Mouse (Mus musculus): Measurements from ENCODE around the gene Ccdc80.

Ccdc80 gene

DNA sequence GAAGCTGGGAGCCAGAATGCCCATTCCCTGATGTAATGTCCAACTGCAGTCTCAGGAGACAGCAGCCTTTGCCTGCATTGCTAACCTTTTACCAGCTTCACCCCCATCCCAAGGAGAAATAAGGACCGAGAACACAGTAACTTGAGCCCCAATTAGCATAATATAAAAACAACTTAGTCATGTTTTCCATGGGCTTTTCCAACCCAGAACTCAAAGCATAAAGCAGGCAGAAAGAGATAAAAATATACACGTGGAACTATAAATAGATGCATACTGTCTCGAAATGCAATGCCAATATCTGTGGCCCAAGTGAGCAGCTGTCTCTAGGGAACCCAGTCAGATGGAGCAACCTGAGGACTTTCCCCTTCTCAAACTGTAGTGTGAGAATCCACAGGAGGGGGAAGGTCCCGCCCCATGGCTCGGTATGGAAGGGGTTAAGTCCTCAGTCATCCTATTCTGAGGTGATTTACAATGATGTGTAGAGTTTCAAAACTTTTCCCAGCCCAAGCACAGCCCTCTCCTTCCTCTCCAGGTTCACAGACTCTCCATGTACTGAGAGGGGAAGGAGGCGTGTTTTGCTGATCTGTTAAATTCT, at the start of gene Ccdc80:
TSS of gene Ccdc80 (plus strand) at position 266 of the 595 bp plus-strand sequence.
- DNase-seq: peak in 1 of 2 experiments; percentile 27

- no peak for DNase-seq
Observed at GRCm38 (mm10) chr16:45044844-45045243, 48.4 kb upstream of the Ccdc80 start.

DNA sequence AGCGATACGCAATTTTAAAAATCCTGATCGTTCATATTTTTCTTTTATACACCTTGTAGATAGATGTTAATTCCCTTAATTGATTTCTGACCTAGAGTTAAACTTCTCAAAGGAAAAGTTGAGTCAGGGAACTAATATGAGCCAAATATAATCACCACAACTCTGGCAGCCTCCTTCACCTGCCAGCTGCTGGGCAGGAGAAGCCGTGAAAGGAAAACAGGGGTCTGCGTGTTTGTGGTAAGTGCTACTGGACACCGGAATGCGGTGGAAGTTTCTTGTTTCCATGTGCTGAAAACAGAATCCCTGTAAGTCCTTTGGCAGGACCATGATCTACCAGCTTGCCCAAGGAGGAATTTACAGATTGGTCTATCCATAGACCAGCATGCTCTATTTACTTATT, 36.0 kb upstream of the Ccdc80 start:
- no peak for DNase-seq

- no peak for DNase-seq
Observed at GRCm38 (mm10) chr16:45057922-45058321, 35.3 kb upstream of the Ccdc80 start.

GRCm38 (mm10) chr16:45061140-45061539, 32.1 kb upstream of the Ccdc80 start:
- DNase-seq: no peak

DNA sequence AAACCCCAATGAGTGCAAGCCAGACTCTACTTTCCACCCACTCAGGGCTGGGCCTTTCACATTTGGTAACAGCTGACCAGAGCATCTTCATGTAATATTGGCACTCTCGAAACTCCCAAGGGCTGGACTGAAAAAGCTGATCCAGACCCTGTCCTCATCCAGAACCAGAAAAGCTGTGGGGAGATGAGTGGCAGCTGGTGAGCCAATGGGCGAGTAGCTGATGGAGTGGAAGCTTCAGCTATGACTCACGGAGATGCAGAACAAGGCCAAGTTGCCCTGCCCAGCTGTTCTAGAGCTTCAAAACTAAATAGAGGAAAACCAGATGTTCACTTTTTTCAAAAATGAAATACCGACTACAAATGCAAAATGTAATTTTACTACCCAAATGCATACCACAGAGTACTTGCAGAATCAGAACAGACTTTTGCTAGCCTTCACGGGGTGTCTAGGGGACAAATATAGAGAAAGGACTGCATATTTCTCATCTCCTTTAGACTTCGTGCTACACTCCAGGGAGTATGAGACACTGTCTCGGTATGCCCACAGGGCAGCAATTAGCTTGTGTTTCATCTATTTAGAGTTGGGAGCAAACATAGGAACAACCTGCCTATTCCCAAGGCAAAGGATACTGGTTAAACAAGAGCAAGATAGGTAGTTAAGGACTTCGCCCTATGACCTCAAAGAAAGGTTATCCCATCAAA, 22.7 kb upstream of the Ccdc80 start:
- DNase-seq: peak; percentile 80 to 81

DNA sequence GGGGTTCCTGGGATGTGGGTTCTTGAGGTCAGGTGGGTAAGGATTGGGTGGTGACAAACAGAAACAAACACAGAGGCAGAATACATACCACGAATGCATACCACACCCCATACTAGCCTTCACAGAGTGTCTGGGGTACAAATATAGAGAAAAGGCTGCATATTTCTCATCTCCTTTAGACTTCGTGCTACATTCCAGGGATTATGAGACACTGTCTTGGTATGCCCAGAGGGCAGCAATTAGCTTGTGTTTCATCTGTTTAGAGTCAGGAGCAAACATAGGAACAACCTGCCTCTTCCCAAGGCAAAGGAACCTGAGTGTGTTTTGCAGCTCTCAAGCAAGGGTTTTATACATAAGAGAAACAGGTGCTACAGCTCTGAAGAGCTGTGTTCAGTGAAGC, 21.8 kb upstream of the Ccdc80 start:
- no peak for DNase-seq

DNA sequence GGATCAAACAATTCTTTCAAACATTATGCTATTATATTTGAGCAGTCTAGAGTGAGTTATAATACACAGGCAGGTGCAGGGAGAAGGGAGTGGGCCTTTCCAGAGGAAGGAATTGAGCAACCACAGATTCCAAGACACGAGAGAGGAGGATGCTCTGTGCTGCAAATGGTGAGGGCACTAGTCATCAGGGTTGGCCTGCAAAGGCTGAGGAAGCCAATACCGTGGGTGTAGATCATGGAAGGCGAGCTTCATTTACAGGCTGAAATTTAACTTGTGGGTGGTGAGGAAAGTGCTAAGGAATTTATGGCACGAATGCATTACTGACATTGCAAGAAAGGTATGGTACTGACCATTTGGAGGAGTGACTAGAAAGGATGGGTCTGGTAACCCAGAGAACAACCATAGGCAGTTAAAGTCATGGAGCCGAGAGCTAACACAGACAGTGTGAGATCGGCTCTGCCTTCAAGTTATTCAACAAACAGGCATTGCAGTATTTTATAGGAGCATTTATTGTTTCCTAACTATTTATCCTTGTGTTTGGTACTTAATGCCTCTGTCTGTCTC, 15.6 kb upstream of the Ccdc80 start:
- no peak for DNase-seq

GRCm38 (mm10) chr16:45079322-45079721, 13.9 kb upstream of the Ccdc80 start:
- DNase-seq: no peak

- DNase-seq: no peak
Observed at GRCm38 (mm10) chr16:45088842-45089241, 4.4 kb upstream of the Ccdc80 start.

GRCm38 (mm10) chr16:45090005-45090404, 3.2 kb upstream of the Ccdc80 start:
- peak; percentile 69 to 73 for DNase-seq

- no peak for DNase-seq
Observed at GRCm38 (mm10) chr16:45094136-45094756, 1.0 kb downstream of the Ccdc80 start.

DNA sequence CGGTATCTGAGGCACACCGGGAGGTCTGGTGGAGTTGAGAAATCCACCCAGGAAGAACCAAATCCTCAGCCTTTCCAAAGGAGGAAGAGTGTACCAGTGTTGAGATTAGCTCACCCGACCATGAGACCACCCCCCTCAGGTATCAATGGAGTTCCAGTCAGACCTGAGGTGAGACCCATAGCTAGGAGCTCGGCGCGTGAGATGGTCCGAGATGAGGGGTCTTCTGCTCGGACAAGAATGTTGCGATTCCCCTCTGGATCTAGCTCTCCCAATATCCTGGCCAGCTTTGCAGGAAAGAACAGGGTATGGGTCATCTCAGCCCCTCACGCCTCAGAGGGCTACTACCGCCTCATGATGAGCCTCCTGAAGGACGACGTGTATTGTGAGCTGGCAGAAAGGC, 1.8 kb downstream of the Ccdc80 start:
- no peak for DNase-seq

- peak; percentile 41 to 48 for DNase-seq
Observed at GRCm38 (mm10) chr16:45095561-45096482, 2.6 kb downstream of the Ccdc80 start.

- DNase-seq: no peak
Observed at GRCm38 (mm10) chr16:45097467-45097866, 4.3 kb downstream of the Ccdc80 start.

DNA sequence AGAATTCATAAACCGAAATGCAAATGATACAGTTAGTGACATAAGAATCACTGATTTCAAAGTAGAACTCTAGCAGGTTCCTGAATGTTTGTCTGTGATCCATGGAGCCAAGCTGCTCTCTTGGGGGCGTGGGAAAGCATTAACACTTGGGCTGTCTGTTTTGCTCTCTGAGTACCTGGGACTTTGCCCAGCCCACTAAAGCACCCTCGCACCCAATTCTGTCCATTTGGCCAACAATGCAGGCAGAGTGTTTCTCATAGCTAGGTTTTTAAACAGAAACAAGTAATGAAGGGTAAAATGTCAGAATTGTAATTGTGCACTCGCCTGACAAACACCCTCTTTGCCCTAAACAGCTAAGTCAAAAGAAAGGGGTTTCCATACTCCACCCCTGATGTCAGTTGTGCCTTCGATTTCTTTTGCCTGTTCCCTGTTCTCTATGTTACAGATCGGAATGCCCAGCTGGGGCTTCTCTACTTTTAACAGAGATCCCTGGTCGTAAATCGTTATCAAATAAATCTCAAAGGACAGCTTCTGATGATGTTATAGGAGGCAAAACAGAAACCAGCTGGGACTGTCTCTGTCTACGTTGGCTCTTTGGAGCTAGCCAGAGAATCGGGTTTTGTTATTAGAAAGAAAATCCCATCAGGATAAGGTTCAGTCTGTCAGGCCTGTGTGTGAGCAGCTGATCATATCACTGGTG, 5.1 kb downstream of the Ccdc80 start:
- no peak for DNase-seq

DNA sequence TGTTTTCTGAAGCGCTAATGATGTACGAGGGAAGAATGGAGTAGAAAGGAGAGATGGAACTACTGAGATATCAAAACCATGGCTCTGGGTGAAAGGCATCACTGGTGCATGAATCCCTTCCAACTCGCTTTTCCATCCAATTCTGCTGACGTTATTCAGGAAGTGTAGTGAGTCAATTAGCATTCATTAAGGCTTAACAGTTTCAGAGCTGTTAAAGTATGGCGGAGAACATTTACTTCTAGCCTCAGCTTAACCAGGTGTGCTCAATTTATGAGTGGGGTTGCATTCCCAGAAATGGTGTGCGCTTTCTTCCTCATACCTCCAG, 5.6 kb downstream of the Ccdc80 start:
- no peak for DNase-seq

DNA sequence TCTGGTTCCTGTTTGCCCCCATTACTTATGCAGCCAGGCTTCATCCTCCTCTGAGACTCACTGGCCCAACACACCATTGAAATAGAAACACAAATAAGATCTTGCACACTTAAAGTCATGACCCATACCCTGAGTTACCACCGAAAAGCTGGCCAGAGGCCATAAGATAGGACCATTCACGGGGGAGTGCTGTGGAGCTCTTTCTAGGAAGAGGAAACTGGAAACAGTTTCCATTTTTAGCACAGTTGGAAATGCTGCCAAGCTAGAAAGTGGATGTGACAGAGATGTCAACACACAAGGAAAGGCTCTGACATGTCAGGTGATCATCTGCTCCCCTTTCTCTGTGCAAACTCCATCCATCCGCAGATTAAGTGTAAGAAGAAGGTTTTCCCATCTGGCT, 7.7 kb downstream of the Ccdc80 start:
- DNase-seq: no peak

DNA sequence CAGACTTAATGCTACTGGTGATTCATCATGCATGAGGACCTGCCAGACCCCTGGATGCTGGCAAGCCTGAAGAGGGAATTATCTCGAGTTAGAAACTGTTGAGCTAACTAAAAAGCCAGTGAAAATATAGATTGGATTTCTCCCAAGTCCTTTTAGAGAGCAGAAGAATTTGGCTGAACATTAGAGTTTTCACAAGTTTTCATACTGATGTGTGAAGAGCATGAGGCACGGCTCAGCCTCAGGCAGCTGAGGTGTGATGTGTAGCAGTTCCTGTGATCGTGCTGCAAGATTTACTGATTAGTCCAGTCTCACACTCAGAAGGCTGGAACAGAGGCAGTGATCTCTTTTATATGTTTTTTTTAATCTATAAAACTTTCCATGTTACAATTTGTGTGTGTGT, 11.8 kb downstream of the Ccdc80 start:
- DNase-seq: no peak

- no peak for DNase-seq
Observed at GRCm38 (mm10) chr16:45108203-45108878, 15.1 kb downstream of the Ccdc80 start.

- DNase-seq: peak; percentile 65 to 68
Observed at GRCm38 (mm10) chr16:45110498-45110897, 17.3 kb downstream of the Ccdc80 start.

DNA sequence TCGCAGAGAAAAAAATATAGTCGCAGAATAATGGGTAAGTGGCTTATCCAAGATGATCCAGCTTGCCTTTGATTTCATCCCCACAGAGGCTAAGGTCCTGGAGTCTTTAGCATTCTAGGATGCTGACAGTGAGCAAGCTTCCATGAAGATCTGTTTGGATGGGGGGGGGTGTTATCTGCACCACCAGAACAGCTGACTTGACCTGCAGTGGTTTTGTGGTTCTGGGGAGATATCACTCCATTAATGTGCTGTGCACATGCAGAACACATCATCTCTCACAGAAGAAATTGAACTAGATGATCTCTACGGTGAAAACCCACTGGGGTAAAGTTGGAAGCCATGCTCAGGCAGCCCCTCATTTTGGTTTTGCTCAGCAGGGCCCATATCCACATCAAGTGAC, 24.0 kb downstream of the Ccdc80 start:
- no peak for DNase-seq
